Mouse (Mus musculus) left cerebral cortex, postnatal 10 days (tissue): Measurements from ENCODE around the gene Igfbpl1. TPM values are rescaled to one million over a fixed set of nuclear protein-coding genes. Genes with fewer than 3 reads are reported as not detected.

Experiments
- total RNA-seq, 2 experiments: library from RNA; stranded (reverse); gene quantifications; 2 replicates each; pipeline ENCODE4 v1.2.3; 2021

Igfbpl1 gene
- total RNA-seq, 2 experiments from 2014 or later: 2.6 to 2.9 TPM

Other genes starting within 250 kb of the Igfbpl1 start
- 10 to 100 TPM; 17.7 to 18.3 TPM for gene Aldh1b1, start 27.9 kb downstream of the Igfbpl1 start, total RNA-seq
- not detected for gene Stra6l, start 21.7 kb upstream of the Igfbpl1 start, total RNA-seq
- under 1 TPM; 0.08 to 0.21 TPM for gene Ccdc180, start 63.4 kb upstream of the Igfbpl1 start, total RNA-seq
- gene Tdrd7, start 138.4 kb upstream of the Igfbpl1 start, total RNA-seq: 10 to 100 TPM; 23.4 to 25.7 TPM
- gene Tmod1, start 212.0 kb upstream of the Igfbpl1 start, total RNA-seq: 10 to 100 TPM; 10.5 to 11.3 TPM